Mouse (Mus musculus): ENCODE results near the gene Vps72.
"Not testable (repeated sequence)": the region's sequence is repeated elsewhere in the genome, so short reads cannot be mapped to it uniquely, and the experiment has no call there.

The Vps72 gene

GRCm38 (mm10) chr3:95133680-95134101 lies 22.9 kb downstream of the Vps72 start, which contains the start of the genes Scnm1 and Lysmd1:
TSS of gene Scnm1 (minus strand) at chr3:95134011.
TSS of gene Lysmd1 (plus strand) at chr3:95134088.
- peak; percentile 89 for DNase-seq (ENCODE audit: low read depth, low spot score)

GRCm38 (mm10) chr3:95134133-95134532 lies 23.3 kb downstream of the Vps72 start:
- DNase-seq (ENCODE audit: low read depth, low spot score) = not testable (repeated sequence)

GRCm38 (mm10) chr3:95135023-95135422 lies 24.2 kb downstream of the Vps72 start:
- no peak for DNase-seq (ENCODE audit: low read depth, low spot score)

GRCm38 (mm10) chr3:95135433-95136052 lies 24.7 kb downstream of the Vps72 start:
- DNase-seq (ENCODE audit: low read depth, low spot score) = no peak

- no peak for DNase-seq (ENCODE audit: low read depth, low spot score)
Observed at GRCm38 (mm10) chr3:95136336-95136735, 25.5 kb downstream of the Vps72 start.

GRCm38 (mm10) chr3:95139586-95140288 lies 28.9 kb downstream of the Vps72 start:
- no peak for DNase-seq (ENCODE audit: low read depth, low spot score)

- DNase-seq (ENCODE audit: low read depth, low spot score) = no peak
Observed at GRCm38 (mm10) chr3:95140289-95140595, 29.4 kb downstream of the Vps72 start.

- no peak for DNase-seq (ENCODE audit: low read depth, low spot score)
Observed at GRCm38 (mm10) chr3:95140795-95141194, 30.0 kb downstream of the Vps72 start.

- DNase-seq (ENCODE audit: low read depth, low spot score) = no peak
Observed at GRCm38 (mm10) chr3:95141474-95141873, 30.7 kb downstream of the Vps72 start.

- DNase-seq (ENCODE audit: low read depth, low spot score) = no peak
Observed at GRCm38 (mm10) chr3:95141952-95142616, 31.3 kb downstream of the Vps72 start, which contains the start of gene Tnfaip8l2. TSS of gene Tnfaip8l2 (minus strand) at chr3:95142360.

- peak; percentile 75 for DNase-seq (ENCODE audit: low read depth, low spot score)
Observed at GRCm38 (mm10) chr3:95142617-95143011, 31.8 kb downstream of the Vps72 start.

GRCm38 (mm10) chr3:95147924-95148323 lies 37.1 kb downstream of the Vps72 start:
- no peak for DNase-seq (ENCODE audit: low read depth, low spot score)

GRCm38 (mm10) chr3:95153874-95154273 lies 43.1 kb downstream of the Vps72 start:
- no peak for DNase-seq (ENCODE audit: low read depth, low spot score)

GRCm38 (mm10) chr3:95159511-95159986 lies 48.7 kb downstream of the Vps72 start:
- DNase-seq (ENCODE audit: low read depth, low spot score) = no peak

- peak; percentile 76 for DNase-seq (ENCODE audit: low read depth, low spot score)
Observed at GRCm38 (mm10) chr3:95159987-95160963, 49.5 kb downstream of the Vps72 start, which contains the start of gene Sema6c. TSS of gene Sema6c (plus strand) at chr3:95160457.

- no peak for DNase-seq (ENCODE audit: low read depth, low spot score)
Observed at GRCm38 (mm10) chr3:95161041-95161551, 50.3 kb downstream of the Vps72 start.

- no peak for DNase-seq (ENCODE audit: low read depth, low spot score)
Observed at GRCm38 (mm10) chr3:95161618-95162344, 51.0 kb downstream of the Vps72 start.

GRCm38 (mm10) chr3:95162345-95162628 lies 51.5 kb downstream of the Vps72 start:
- DNase-seq (ENCODE audit: low read depth, low spot score) = no peak

GRCm38 (mm10) chr3:95163419-95164255 lies 52.8 kb downstream of the Vps72 start:
- no peak for DNase-seq (ENCODE audit: low read depth, low spot score)

- DNase-seq (ENCODE audit: low read depth, low spot score) = no peak
Observed at GRCm38 (mm10) chr3:95164256-95164550, 53.4 kb downstream of the Vps72 start.
